Mouse (Mus musculus) c-Kit-positive CD71-positive TER-119-negative erythroid progenitor cells, embryonic 14.5 days (primary cell): Measurements from ENCODE around the gene Lrrn1.

Experiments
- DNase-seq: peaks from one replicate; pipeline ENCODE4 v3.0.0-alpha.2; 2013; ENCODE audit warnings: low read depth

Gene Lrrn1

DNA sequence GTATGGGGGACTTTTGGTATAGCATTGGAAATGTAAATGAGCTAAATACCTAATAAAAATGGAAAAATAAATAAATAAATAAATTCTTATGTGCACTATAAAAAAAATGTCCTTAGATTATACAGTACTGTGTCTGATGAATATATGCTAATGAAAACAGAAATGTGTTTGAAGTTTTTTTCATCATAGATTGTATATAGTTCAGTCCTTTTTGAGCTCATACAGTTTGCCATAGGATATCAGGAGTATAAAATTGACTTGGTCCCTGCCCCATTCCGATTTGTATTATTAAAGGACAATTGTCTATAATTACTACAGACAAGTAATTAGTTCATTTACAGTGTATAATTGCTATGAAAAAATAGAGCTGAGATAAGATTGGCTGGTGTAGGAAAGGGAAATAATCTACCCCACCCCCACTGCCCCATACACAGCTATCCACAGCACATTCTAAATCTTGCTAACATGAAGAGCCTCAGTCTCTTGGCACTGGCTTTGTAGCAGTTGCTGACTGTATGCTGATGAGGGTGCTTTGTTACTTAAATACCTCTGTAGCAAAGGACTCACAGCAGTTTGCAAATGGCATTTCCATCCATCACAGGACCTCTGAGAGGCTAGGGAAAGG is 54.3 kb downstream of the Lrrn1 start:
- DNase-seq: no peak

- no peak for DNase-seq
Measured at GRCm38 (mm10) chr6:107605151-107605550, 75.6 kb downstream of the Lrrn1 start.

GRCm38 (mm10) chr6:107614288-107614687 is 84.7 kb downstream of the Lrrn1 start:
- no peak for DNase-seq
